Mouse (Mus musculus): Measurements from ENCODE around the gene Gm5935.
"Not testable (repeated sequence)": the region's sequence is repeated elsewhere in the genome, so short reads cannot be mapped to it uniquely, and the experiment has no call there.

The Gm5935 gene

DNA sequence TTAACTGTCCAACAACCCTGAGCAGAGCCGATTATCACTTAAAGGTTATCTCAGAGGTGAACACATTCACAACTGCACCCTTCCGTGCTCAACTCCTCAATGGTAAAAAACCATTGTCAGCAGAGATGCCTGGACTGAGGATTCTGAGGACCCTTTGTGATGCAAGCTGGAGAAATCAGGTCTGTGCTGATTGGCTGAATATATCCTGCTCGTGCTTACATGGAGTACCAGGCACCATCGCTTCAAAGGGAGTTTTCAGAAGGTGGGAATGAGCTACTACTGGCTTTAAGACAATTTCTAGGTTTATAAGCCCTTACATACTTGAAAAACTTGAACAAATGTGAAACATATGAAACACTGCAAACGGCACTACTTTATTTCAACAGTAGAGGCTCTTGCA is at the start of gene Gm5935:
Gene Gm5935 (minus strand): TSS at position 101 of the 400 bp plus-strand sequence.
- DNase-seq (ENCODE audit: low read depth, low spot score) = not testable (repeated sequence)

Data from WW6 (cell line).